ENCODE assay signal across 23 mouse cellular contexts in genomic region chr4:106002516-106002915, GRCm38 (mm10).
DNase-seq lines count a peak whose midpoint lies in the region; ATAC-seq lines count a peak whose summit lies in the region.
"Had no signal": no experiment of that assay in that cellular context is flagged by ENCODE, and none has a peak within 500 bp of the region (broad histone marks: within the 10 kb centered on the region; RNA-seq: fewer than 3 reads in every experiment).

No protein-coding gene starts in this region.

- ATAC-seq in hematopoietic stem cell, adult 5-6 weeks (replicated peaks in 1 of 2; ENCODE audit: insufficient read depth in 1 of 2, low FRiP score in 2 of 2, low TSS enrichment in 1 of 2, low read depth in 1 of 2, poor library complexity in 2 of 2, severe bottlenecking in 2 of 2), result peak; percentile 29 to 36; a peak in 2 of 4 replicates
- ATAC-seq: activated CD4-positive, CD25-positive, alpha-beta regulatory T cell, adult 4 months; CD4-positive, CD25-positive, alpha-beta regulatory T cell, adult 4 months; Patski had no signal

- DNase-seq in adrenal gland, adult 2 months, result peak; percentile 22
- DNase-seq in adrenal gland, postnatal 10 days, result no peak
- DNase-seq in 3T3-L1 (ENCODE audit: low read depth, low spot score) (peak; percentile 64), liver (no peak), adipocyte (ENCODE audit: low spot score) (no peak)
- DNase-seq in Muller cell, postnatal 12 days (ENCODE audit: inconsistent ontology term), result peak; percentile 45
- DNase-seq in left cerebral cortex, adult 8-10 months (ENCODE audit: low spot score in 2 of 2), result no peak
- DNase-seq: adrenal gland, adult 8-10 months; adrenal gland, postnatal 14 days; adrenal gland, postnatal 25 days; adrenal gland, postnatal 36 days; B cell, adult 2 months; cerebellum, adult 11 months; cerebellum, adult 11-12 months; cerebellum, adult 18-20 months; cerebellum, adult 2 months; cerebellum, adult 8-10 months; cerebellum, adult 9-10 months; cerebellum, adult 9-11 months had no signal

Comparison
In these comparisons a context has a peak if more than half of its experiments do, and no peak if none do; other contexts are left out.
1. DNase-seq: peak in adrenal gland, adult 2 months (single experiment), 3T3-L1 (single experiment) and Muller cell, postnatal 12 days (single experiment); none in adrenal gland, postnatal 10 days (single experiment), liver (single experiment), left cerebral cortex, adult 8-10 months (0 of 2) and adipocyte (single experiment).